Mouse (Mus musculus) cortical plate, adult 2 months (tissue): ENCODE data around the gene Pid1.

Experiments
- CTCF ChIP-seq: fragments of 200-500 bp; IDR thresholded peaks from 2 replicates; pipeline ENCODE4 v1.5.1; 2011; ENCODE audit warnings: mild to moderate bottlenecking, control low read depth, low read length; ENCODE audit not compliant: insufficient read depth; ENCODE audit errors: extremely low read depth
- POLR2A ChIP-seq: fragments of 200-500 bp; IDR thresholded peaks from 2 replicates; pipeline ENCODE4 v1.6.1; 2011; ENCODE audit warnings: mild to moderate bottlenecking, low read length, control low read depth; ENCODE audit not compliant: insufficient read depth; ENCODE audit errors: extremely low read depth

DNA sequence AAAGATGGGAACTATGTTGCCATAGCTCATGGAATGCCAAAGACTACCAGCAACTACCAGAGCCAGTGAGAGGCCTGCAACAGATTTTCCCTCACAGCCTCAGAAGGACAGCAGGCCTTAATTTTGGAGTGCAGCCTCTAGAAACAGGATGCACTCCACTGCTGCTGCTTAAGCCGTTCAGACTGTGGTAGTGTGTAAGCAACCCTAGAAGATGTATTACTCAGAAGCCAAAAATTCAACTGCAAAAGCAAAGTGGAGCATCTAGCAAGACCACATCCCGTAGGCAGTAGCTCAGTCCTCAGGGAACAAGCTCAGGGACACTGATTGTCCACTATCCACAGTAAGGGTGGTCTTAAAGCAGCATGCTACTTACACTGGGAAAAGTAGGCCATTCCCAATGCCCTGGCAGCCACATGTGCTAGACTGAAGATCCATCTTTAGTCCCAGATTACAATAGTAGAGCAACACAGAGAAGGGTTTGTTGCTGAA, 92.2 kb downstream of the Pid1 start:
- TF ChIP-seq CTCF = no peak
- TF ChIP-seq POLR2A = no peak
